Mouse (Mus musculus): ENCODE measurements at regions not wholly inside any gene's neighbourhood (a gene's known extent, or its start where the extent isn't known, plus 50 kb on each side); places are given as distances from the start of the nearest gene placed in this dataset.

- no peak for DNase-seq (ENCODE audit: low spot score in 2 of 2)
Observed at GRCm38 (mm10) chr3:120217710-120218109, 433.4 kb upstream of the Ptbp2 start.

DNA sequence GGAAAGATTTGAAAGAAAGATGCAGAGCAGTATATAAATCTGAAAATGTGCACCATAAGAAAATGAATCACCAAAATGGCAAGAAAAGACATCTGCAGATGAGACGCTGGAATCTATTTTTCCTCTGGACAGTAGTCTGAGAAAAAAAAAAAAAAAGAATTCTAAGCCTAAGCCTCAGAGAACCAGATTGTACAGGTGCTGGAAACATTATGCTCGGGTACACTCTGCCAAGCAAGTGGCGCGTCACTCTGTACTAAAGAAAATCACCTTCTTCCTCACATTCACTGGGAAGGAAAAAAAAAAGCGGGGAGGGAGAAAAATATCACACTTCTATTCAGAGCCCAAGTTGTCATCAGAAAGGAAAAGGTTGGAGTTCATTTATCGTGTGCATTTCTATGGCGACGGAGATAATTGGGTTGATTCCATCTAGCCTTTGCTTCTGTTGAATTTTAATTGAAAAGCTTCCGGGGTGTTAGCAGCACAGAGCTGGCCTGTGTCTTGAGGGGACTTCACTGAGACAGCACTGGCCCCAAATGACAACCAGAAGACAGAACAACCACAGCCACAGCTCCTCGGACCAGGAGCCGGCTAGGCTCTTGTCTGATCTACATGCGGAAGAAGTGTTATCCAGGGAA lies 430.5 kb upstream of the Ptbp2 start:
- no peak for DNase-seq (ENCODE audit: low spot score in 2 of 2)

DNA sequence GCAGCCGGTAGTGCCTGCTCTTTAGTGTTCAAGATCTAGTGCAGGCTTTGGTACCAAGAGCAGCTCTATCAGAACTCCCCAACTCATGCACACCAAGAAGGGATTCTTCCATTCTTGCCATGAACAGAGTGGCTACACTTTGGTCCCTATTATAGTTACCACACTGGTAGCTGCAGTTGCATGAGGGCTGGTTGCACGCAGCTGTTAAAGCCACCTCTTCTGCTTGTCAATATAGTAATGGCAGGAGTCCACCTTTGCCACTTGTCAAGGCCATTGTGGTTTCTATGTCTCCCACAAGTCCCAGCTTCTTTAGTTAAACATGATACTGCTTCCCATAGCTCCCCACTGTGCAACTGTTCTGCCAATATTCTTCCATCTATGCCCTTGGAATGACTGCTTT lies 415.1 kb upstream of the Ptbp2 start:
- no peak for DNase-seq (ENCODE audit: low spot score in 2 of 2)

DNA sequence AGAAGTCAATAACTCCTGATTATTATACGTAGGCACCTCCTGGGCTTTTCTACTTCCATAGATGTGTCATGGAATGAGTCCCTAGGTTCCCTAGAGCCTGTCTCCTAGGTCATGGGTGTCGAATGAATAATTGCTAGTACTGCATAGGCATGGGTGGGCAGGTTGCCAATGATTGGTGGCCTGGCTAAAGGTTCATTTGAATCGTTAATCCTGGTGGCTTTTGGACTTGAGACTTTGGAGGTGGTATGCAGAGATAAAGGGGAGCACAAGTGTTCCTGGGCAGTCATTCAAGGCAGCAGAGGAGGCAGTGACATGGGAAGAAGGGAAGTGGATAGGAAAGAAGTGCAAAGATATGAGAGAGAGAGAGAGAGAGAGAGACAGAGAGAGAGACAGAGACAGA lies 410.2 kb upstream of the Ptbp2 start:
- DNase-seq (ENCODE audit: low spot score in 2 of 2): no peak

DNA sequence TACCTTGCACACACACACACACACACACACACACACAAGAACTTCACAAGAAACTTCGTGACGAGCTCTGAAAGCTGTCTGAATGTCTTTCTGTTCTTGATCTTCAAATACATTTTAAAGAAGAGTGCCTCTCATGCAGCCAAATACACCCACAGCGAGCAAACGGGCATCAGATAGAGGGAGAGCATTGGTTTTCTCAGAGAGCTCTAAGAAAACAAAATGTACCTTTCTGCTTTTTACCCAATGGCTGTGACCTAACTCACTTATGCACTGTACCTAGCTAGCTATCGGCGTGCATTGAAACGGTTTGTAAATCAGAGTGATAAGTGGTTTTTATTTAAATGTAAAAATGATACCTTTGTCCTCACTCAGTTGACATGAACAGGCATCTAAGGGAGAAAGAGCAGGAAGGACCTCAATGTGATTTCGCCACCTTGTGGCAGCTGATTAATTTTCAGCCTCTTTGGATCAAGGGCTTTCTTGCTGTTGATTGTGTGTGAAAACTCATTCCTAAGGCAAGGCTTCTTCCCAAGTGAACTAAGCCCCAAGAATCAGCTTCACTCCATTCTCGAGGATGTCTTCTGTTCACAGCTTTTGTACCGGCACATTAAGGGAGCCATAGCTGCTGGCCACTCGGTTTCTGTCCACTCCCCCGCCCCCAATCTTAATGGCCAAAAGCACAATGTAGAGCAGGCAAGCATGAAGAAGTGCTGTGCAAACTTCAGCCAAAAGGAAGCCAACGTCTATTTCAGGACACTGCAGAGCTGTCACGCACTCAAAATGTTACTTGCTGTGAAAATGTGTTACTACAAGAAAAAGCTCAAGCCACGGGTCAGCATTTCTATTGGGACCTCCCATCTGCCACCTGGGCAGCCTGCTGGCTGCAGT lies 408.4 kb upstream of the Ptbp2 start:
- DNase-seq (ENCODE audit: low spot score in 2 of 2): peak; percentile 84

- no peak for DNase-seq (ENCODE audit: low spot score in 2 of 2)
Observed at GRCm38 (mm10) chr3:120189606-120190005, 405.3 kb upstream of the Ptbp2 start.

DNA sequence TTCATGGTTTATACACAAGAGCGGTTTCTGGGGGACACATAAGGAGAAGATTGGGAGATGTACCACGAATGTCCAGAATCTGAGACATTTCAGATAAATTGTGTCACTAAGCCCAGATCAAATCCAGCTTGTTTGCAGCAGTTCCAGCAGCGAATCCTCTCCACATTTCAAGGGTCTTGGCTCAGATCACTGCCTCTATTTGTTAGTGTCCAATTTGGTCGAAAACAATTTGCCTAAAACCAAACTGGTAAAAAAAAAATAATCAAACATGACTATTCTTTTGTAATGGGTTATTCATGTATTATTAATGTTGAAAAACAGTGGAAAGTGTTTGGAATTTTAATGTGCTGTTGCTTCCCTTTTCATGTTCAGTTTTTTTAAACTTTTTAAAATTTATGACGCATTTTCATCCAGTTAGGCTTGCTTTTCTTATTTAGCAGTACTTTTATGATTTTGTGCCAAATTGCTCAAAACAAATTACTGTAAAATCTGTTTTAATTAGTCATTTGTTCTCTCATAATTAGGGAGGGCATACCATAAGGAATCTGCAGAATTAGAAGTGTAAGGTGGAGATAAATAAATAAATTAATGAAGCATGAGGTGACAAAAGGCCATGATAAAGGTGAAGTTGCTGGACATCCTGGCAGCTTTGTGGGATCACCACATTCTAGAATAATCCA lies 396.8 kb upstream of the Ptbp2 start:
- DNase-seq (ENCODE audit: low spot score in 2 of 2): no peak

- DNase-seq (ENCODE audit: low spot score in 2 of 2): no peak
Observed at GRCm38 (mm10) chr3:120175632-120176031, 391.4 kb upstream of the Ptbp2 start.

All from right cerebral cortex, postnatal 10 days (tissue).